Mouse (Mus musculus) MEL (cell line): Measurements from ENCODE around the gene Reps1.

ENCODE experiments used
- CTCF ChIP-seq, 3 experiments: IDR thresholded peaks in 2 of 3; conservative IDR thresholded peaks in 1 of 3; 2 replicates each; pipeline ENCODE4 v1.5.1; 2011 to 2012; ENCODE audit warnings: low read length in 3 of 3, low read depth in 2 of 3, mild to moderate bottlenecking in 2 of 3, improper control_type of control experiment in 1 of 3, inconsistent platforms in 1 of 3, mixed read lengths in 1 of 3, moderate library complexity in 1 of 3; ENCODE audit not compliant: control insufficient read depth in 1 of 3, insufficient read depth in 1 of 3, poor library complexity in 1 of 3, severe bottlenecking in 1 of 3
- MAFK ChIP-seq: IDR thresholded peaks from 2 replicates; pipeline ENCODE4 v1.6.1; 2011; ENCODE audit warnings: low read depth, mild to moderate bottlenecking, low read length, improper control_type of control experiment, borderline replicate concordance

- TF ChIP-seq CTCF (IDR thresholded peaks at IDR 0.05 in 2 of 3, conservative IDR thresholded peaks at IDR 0.05 in 1 of 3; ENCODE audit: control insufficient read depth in 1 of 3, insufficient read depth in 1 of 3, low read depth in 2 of 3, low read length in 3 of 3, poor library complexity in 1 of 3, severe bottlenecking in 1 of 3), result no peak
- TF ChIP-seq MAFK, result no peak
Measured at GRCm38 (mm10) chr10:18068880-18069279, 13.2 kb downstream of the Reps1 start.
